ENCODE assay signal across 8 mouse cellular contexts in the genomic region with DNA sequence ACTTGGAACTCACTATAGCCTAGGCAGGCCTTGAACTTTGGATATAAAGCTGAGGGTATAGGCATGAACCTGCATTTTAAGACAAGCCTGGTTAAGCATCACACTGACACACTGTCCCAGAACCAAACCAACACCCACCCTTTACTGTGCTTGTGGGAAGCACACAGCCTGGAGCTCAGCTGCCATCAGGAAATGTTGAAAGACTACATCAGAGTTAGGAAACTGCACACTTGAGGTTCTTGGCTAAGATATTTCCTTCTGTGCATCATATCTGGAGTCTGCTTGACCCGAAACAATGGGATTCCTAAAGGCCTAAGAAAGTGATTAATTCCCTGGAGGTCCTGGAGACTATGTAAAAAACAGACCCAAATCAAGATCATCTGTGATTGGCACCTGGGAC. TPM values are rescaled to one million over a fixed set of nuclear protein-coding genes. Genes with fewer than 3 reads are reported as not detected.
DNase-seq lines count a peak whose midpoint lies in the region; ATAC-seq and TF ChIP-seq lines count a peak whose summit lies in the region.

No protein-coding gene starts in this region.

- intact Hi-C loops in left cerebral cortex, postnatal 25 days (cut with DNase I) = no loop called here

- H3K4me3 ChIP-seq in liver, adult 2 months (ENCODE audit: insufficient read depth, low read depth, low read length) = peak overlapping the region; percentile 93; the same call in 1 of the 2 replicates
- H3K4me3 ChIP-seq in forebrain, postnatal 0 days (ENCODE audit: low read depth, low read length) = peak overlapping the region; percentile 83
- H3K4me3 ChIP-seq in lung, embryonic 14.5 days (ENCODE audit: low read depth, low read length) = no peak overlapping the region
- H3K4me3 ChIP-seq in stomach, embryonic 15.5 days (replicated peaks) = peak overlapping the region; percentile 91; the same call in 1 of the 2 replicates

- ATAC-seq in forebrain, postnatal 0 days = no peak
- no peak for ATAC-seq in lung, embryonic 14.5 days (ENCODE audit: insufficient read depth)
- ATAC-seq in stomach, embryonic 15.5 days (ENCODE audit: insufficient read depth, low FRiP score, low read depth) = no peak
- no peak for ATAC-seq in frontal cortex, adult (ENCODE audit: low TSS enrichment)

- H3K4me2 ChIP-seq in forebrain, postnatal 0 days (ENCODE audit: low read depth) = peak overlapping the region; percentile 76; the same call in 1 of the 2 replicates
- H3K4me2 ChIP-seq in lung, embryonic 14.5 days = peak overlapping the region; percentile 88
- peak overlapping the region; percentile 92 for H3K4me2 ChIP-seq in stomach, embryonic 15.5 days

- H3K27ac ChIP-seq in liver, adult 2 months (replicated peaks; ENCODE audit: insufficient read depth, low read depth, low read length) = peak overlapping the region; percentile 82
- H3K27ac ChIP-seq in forebrain, postnatal 0 days (ENCODE audit: low read depth, low read length) = no peak overlapping the region
- H3K27ac ChIP-seq in lung, embryonic 14.5 days (ENCODE audit: low read depth) = no peak overlapping the region
- no peak overlapping the region for H3K27ac ChIP-seq in stomach, embryonic 15.5 days

- 65% methylated on average over 1 of the region's 1 CpGs for WGBS in liver, adult 2 months
- WGBS in forebrain, postnatal 0 days = 88% methylated on average over 1 of the region's 1 CpGs
- 86% methylated on average over 1 of the region's 1 CpGs for WGBS in lung, embryonic 14.5 days
- WGBS in stomach, embryonic 15.5 days = 72% methylated on average over 1 of the region's 1 CpGs

- TF ChIP-seq POLR2A in liver, adult 2 months (IDR thresholded peaks at IDR 0.05; ENCODE audit: extremely low read depth, insufficient read depth, low read length) = no peak

- H3K9ac ChIP-seq in liver, adult 2 months (ENCODE audit: low read depth, low read length) = peak overlapping the region; percentile 5; the same call in 1 of the 2 replicates
- 0 out of 2 replicates have a peak overlapping the region, but pooled peaks have one; percentile 81 for H3K9ac ChIP-seq in forebrain, postnatal 0 days
- H3K9ac ChIP-seq in lung, embryonic 14.5 days = peak overlapping the region; percentile 79; the same call in 1 of the 2 replicates
- no peak overlapping the region for H3K9ac ChIP-seq in stomach, embryonic 15.5 days

- DNase-seq in liver, adult 2 months (ENCODE audit: extremely low read depth, low read depth, low spot score) = no peak
- no peak for DNase-seq in liver
- DNase-seq in forebrain, postnatal 0 days = no peak
- DNase-seq in lung, embryonic 14.5 days = no peak
- DNase-seq in left cerebral cortex, postnatal 25 days (ENCODE audit: low spot score in 2 of 2) = no peak
- DNase-seq in cerebellum, adult 18-20 months = no peak

- H3K27me3 ChIP-seq in liver, adult 2 months (ENCODE audit: control insufficient read depth, insufficient read depth, low read length) = no peaks in the 10 kb centered on the region
- no peaks in the 10 kb centered on the region for H3K27me3 ChIP-seq in forebrain, postnatal 0 days (ENCODE audit: insufficient read depth, low read length)
- no peaks in the 10 kb centered on the region for H3K27me3 ChIP-seq in lung, embryonic 14.5 days (ENCODE audit: insufficient read depth, low read length)
- H3K27me3 ChIP-seq in stomach, embryonic 15.5 days (replicated peaks) = no peaks in the 10 kb centered on the region

- H3K79me2 ChIP-seq in liver, adult 2 months (ENCODE audit: control insufficient read depth, insufficient read depth, low read length) = peaks cover 43% of the 10 kb centered on the region

- H3K4me1 ChIP-seq in liver, adult 2 months (ENCODE audit: control insufficient read depth, insufficient read depth, low read length) = peaks cover 19% of the 10 kb centered on the region
- peaks cover 16% of the 10 kb centered on the region; the same call in 1 of the 2 replicates for H3K4me1 ChIP-seq in forebrain, postnatal 0 days (ENCODE audit: insufficient read depth)
- H3K4me1 ChIP-seq in lung, embryonic 14.5 days (ENCODE audit: insufficient read depth) = no peaks in the 10 kb centered on the region
- peaks cover 16% of the 10 kb centered on the region; the same call in 1 of the 2 replicates for H3K4me1 ChIP-seq in stomach, embryonic 15.5 days

- TF ChIP-seq CTCF in liver, adult 2 months (IDR thresholded peaks at IDR 0.05; ENCODE audit: low read depth, low read length) = no peak
- TF ChIP-seq CTCF in forebrain, postnatal 0 days (IDR thresholded peaks at IDR 0.05; ENCODE audit: low read depth) = no peak
- TF ChIP-seq CTCF in lung, embryonic 14.5 days (IDR thresholded peaks at IDR 0.05; ENCODE audit: low read depth) = no peak

- H3K36me3 ChIP-seq in liver, adult 2 months (ENCODE audit: control insufficient read depth, insufficient read depth, low read length) = peaks cover 6% of the 10 kb centered on the region
- 0 out of 2 replicates have a peak, but pooled peaks cover 2% of the 10 kb centered on the region for H3K36me3 ChIP-seq in forebrain, postnatal 0 days (ENCODE audit: insufficient read depth)
- H3K36me3 ChIP-seq in lung, embryonic 14.5 days (ENCODE audit: insufficient read depth) = 0 out of 2 replicates have a peak, but pooled peaks cover 4% of the 10 kb centered on the region
- H3K36me3 ChIP-seq in stomach, embryonic 15.5 days = peaks cover 11% of the 10 kb centered on the region; the same call in 1 of the 2 replicates

- no peaks in the 10 kb centered on the region for H3K9me3 ChIP-seq in forebrain, postnatal 0 days (ENCODE audit: low read length)
- no peaks in the 10 kb centered on the region for H3K9me3 ChIP-seq in lung, embryonic 14.5 days (ENCODE audit: low read depth, low read length)
- no peaks in the 10 kb centered on the region for H3K9me3 ChIP-seq in stomach, embryonic 15.5 days

RNA-seq across cellular contexts. Expression of a gene that starts 1.7 kb away (rescaled TPM):
- total RNA-seq in liver, adult 2 months (2014; rRNA removed) = 46.2 and 54.8 TPM in 2 replicates
- polyA plus RNA-seq in liver, adult 2 months (2012; rRNA removed) = 11.6 and 13.7 TPM in 2 replicates
- 19.3 and 26.1 TPM in 2 replicates for total RNA-seq in forebrain, postnatal 0 days (2014; rRNA removed)
- 10.9 and 12.5 TPM in 2 replicates for polyA plus RNA-seq in forebrain, postnatal 0 days (2015; fragmentation: Nextera tagmentation; extraction: Ambion mirVana)
- polyA plus RNA-seq in lung, embryonic 14.5 days (2014; fragmentation: Nextera tagmentation; extraction: Ambion mirVana) = 16.0 and 17.2 TPM in 2 replicates
- polyA plus RNA-seq in stomach, embryonic 15.5 days (2015; fragmentation: Nextera tagmentation; extraction: Ambion mirVana) = 13.5 and 14.6 TPM in 2 replicates
- 10 to 100 TPM; 26.0 to 31.6 TPM for total RNA-seq in left cerebral cortex, postnatal 25 days (2021)

RNA-seq across cellular contexts. Expression of a gene that starts 4.5 kb away (rescaled TPM):
- total RNA-seq in liver, adult 2 months (2014; rRNA removed) = 159 and 205 TPM in 2 replicates
- 209 and 211 TPM in 2 replicates for polyA plus RNA-seq in liver, adult 2 months (2012; rRNA removed)
- 128 and 160 TPM in 2 replicates for total RNA-seq in forebrain, postnatal 0 days (2014; rRNA removed)
- 346 and 354 TPM in 2 replicates for polyA plus RNA-seq in forebrain, postnatal 0 days (2015; fragmentation: Nextera tagmentation; extraction: Ambion mirVana)
- 93.7 and 94.5 TPM in 2 replicates for polyA plus RNA-seq in lung, embryonic 14.5 days (2014; fragmentation: Nextera tagmentation; extraction: Ambion mirVana)
- polyA plus RNA-seq in stomach, embryonic 15.5 days (2015; fragmentation: Nextera tagmentation; extraction: Ambion mirVana) = 103 and 104 TPM in 2 replicates
- 100 to 1,000 TPM; 133 TPM for total RNA-seq in left cerebral cortex, postnatal 25 days (2021)
